Comparison of ENCODE assay signal across 13 mouse cellular contexts in genomic region chr7:121517165-121517591, GRCm38 (mm10).
A peak's percentile ranks its signal among the peaks of the same experiment; 100 is the strongest.
DNase-seq lines count a peak whose midpoint lies in the region; ATAC-seq and TF ChIP-seq lines count a peak whose summit lies in the region.
"Had no signal": no experiment of that assay in that cellular context is flagged by ENCODE, and none has a peak within 500 bp of the region (broad histone marks: within the 10 kb centered on the region; RNA-seq: fewer than 3 reads in every experiment).

No protein-coding gene starts in this region.

- intact Hi-C loops in heart, postnatal 14 days (cut with DNase I), result no loop called here

- no peak overlapping the region for H3K27ac ChIP-seq in lung, embryonic 14.5 days (ENCODE audit: low read depth)
- H3K27ac ChIP-seq: forebrain, embryonic 13.5 days; intestine, embryonic 15.5 days; liver, embryonic 15.5 days had no signal

- TF ChIP-seq CTCF in lung, embryonic 14.5 days (IDR thresholded peaks at IDR 0.05; ENCODE audit: low read depth), result no peak

- no peak overlapping the region for H3K9ac ChIP-seq in lung, embryonic 14.5 days
- H3K9ac ChIP-seq: forebrain, embryonic 13.5 days; intestine, embryonic 15.5 days; liver, embryonic 15.5 days had no signal

- ATAC-seq in lung, embryonic 14.5 days (ENCODE audit: insufficient read depth), result 0 out of 2 replicates have a peak, but pooled peaks have one; percentile 24
- peak; percentile 89 for ATAC-seq in granulocyte monocyte progenitor cell, adult 5-6 weeks (replicated peaks; ENCODE audit: poor library complexity, severe bottlenecking)
- ATAC-seq in megakaryocyte progenitor cell, adult 5-6 weeks (replicated peaks; ENCODE audit: poor library complexity), result peak; percentile 91
- ATAC-seq: CD4-positive, CD25-positive, alpha-beta regulatory T cell, adult 4 months; forebrain, embryonic 13.5 days; intestine, embryonic 15.5 days had no signal

- 72% methylated on average over 3 of the region's 3 CpGs for WGBS in lung, embryonic 14.5 days

- no peak overlapping the region for H3K4me3 ChIP-seq in lung, embryonic 14.5 days (ENCODE audit: low read depth, low read length)
- H3K4me3 ChIP-seq: forebrain, embryonic 13.5 days; intestine, embryonic 15.5 days; liver, embryonic 15.5 days had no signal

- H3K4me2 ChIP-seq in lung, embryonic 14.5 days, result no peak overlapping the region
- H3K4me2 ChIP-seq: forebrain, embryonic 13.5 days; intestine, embryonic 15.5 days; liver, embryonic 15.5 days had no signal

- no peaks in the 10 kb centered on the region for H3K36me3 ChIP-seq in lung, embryonic 14.5 days (ENCODE audit: insufficient read depth)
- H3K36me3 ChIP-seq: intestine, embryonic 15.5 days; liver, embryonic 15.5 days had no signal

- no peaks in the 10 kb centered on the region for H3K27me3 ChIP-seq in lung, embryonic 14.5 days (ENCODE audit: insufficient read depth, low read length)
- H3K27me3 ChIP-seq: forebrain, embryonic 13.5 days; intestine, embryonic 15.5 days; liver, embryonic 15.5 days had no signal

- peak; percentile 16 for DNase-seq in heart, adult 8-10 months (ENCODE audit: low spot score)
- no peak for DNase-seq in heart, postnatal 14 days
- DNase-seq in lung, embryonic 14.5 days, result peak; percentile 28
- no peak for DNase-seq in lung, postnatal 14 days
- no peak for DNase-seq in cerebellum, postnatal 25 days
- no peak for DNase-seq in thymus, postnatal 10 days (ENCODE audit: low spot score in 2 of 2)
- DNase-seq: thymus, adult 2 months had no signal

- no peaks in the 10 kb centered on the region for H3K9me3 ChIP-seq in lung, embryonic 14.5 days (ENCODE audit: low read depth, low read length)
- H3K9me3 ChIP-seq: intestine, embryonic 15.5 days; liver, embryonic 15.5 days had no signal

- H3K4me1 ChIP-seq in lung, embryonic 14.5 days (ENCODE audit: insufficient read depth), result no peaks in the 10 kb centered on the region
- H3K4me1 ChIP-seq: forebrain, embryonic 13.5 days; intestine, embryonic 15.5 days; liver, embryonic 15.5 days had no signal

Comparison
In these comparisons a context has a peak if more than half of its experiments do, and no peak if none do; other contexts are left out.
1. DNase-seq: peak in heart, adult 8-10 months (single experiment) and lung, embryonic 14.5 days (single experiment); none in heart, postnatal 14 days (0 of 2), lung, postnatal 14 days (single experiment), cerebellum, postnatal 25 days (0 of 2) and thymus, postnatal 10 days (0 of 2).
2. ATAC-seq: peak in every context shown above with its lines; median percentile 91 in megakaryocyte progenitor cell, adult 5-6 weeks; 89 in granulocyte monocyte progenitor cell, adult 5-6 weeks; 24 in lung, embryonic 14.5 days.